Mouse (Mus musculus) hindbrain, embryonic 15.5 days (tissue): ENCODE measurements at regions not wholly inside any gene's neighbourhood (a gene's known extent, or its start where the extent isn't known, plus 50 kb on each side); places are given as distances from the start of the nearest gene placed in this dataset.

Experiments used
- ATAC-seq: fragments of 200-750 bp; cut with Nextera tagmentation; 2 replicates; pipeline ENCODE4 v1.8.0; 2017; ENCODE audit warnings: low read depth, moderate number of reproducible peaks, moderate TSS enrichment; ENCODE audit not compliant: low FRiP score
- H3K27ac ChIP-seq: fragments of 300-500 bp; sonication (generic); replicated peaks from 2 replicates; pipeline ENCODE4 v1.5.1; 2015; ENCODE audit warnings: mild to moderate bottlenecking, inconsistent platforms
- H3K27me3 ChIP-seq: fragments of 300-500 bp; sonication (generic); 2 replicates; pipeline ENCODE4 v1.6.1; 2015; ENCODE audit warnings: control low read depth, inconsistent platforms
- H3K36me3 ChIP-seq: fragments of 300-500 bp; sonication (generic); 2 replicates; pipeline ENCODE4 v1.6.1; 2015; ENCODE audit warnings: control low read depth, inconsistent platforms
- H3K4me1 ChIP-seq: fragments of 300-500 bp; sonication (generic); replicated peaks from 2 replicates; pipeline ENCODE4 v1.6.1; 2015; ENCODE audit warnings: control low read depth, inconsistent platforms
- H3K4me2 ChIP-seq: fragments of 300-500 bp; sonication (generic); 2 replicates; pipeline ENCODE4 v1.6.1; 2015; ENCODE audit warnings: moderate library complexity, mild to moderate bottlenecking, inconsistent platforms
- H3K4me3 ChIP-seq: fragments of 300-500 bp; sonication (generic); 2 replicates; pipeline ENCODE4 v1.5.1; 2015; ENCODE audit warnings: mild to moderate bottlenecking, inconsistent platforms
- H3K9ac ChIP-seq: fragments of 300-500 bp; sonication (generic); 2 replicates; pipeline ENCODE4 v1.6.1; 2015; ENCODE audit warnings: inconsistent platforms
- H3K9me3 ChIP-seq: fragments of 300-500 bp; sonication (generic); 2 replicates; pipeline ENCODE4 v1.6.1; 2016; ENCODE audit warnings: control low read depth, inconsistent platforms
- WGBS: fragments of 180-500 bp; shearing (Covaris S2); methylation state at CpG from one replicate; pipeline ENCODE4 v1.1.7; 2015; 5-methylcytosine and 5-hydroxymethylcytosine counted together

DNA sequence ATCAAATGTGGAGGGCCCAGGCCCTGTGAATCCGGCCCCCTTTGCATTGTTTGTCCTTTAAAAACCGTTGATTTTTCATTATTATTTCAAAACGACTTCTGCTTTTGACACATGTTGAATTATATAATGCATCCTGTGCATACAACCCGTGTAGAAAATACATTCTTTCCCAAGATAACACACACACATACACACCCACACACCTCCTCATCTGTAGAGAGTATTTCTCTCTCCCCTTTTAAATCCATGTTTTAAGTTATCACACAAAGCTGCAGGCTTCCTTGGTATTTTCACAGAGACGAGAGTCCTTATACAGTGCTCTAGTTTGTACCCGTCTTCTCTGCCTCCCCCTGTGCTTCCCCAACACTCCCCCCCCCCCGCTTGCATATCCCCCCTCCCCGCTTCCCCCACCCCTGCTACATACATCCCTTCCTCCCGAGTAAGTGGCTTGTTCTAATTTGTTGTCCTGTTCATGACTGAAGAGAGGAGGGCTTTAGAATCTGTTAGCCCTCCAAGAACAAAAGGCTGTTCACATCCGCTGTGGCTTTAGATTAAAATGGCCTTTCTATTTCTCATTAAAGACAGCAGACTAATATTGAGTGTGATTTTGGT is 95.8 kb upstream of the Errfi1 start:
- no peaks in the 10 kb centered on the region for H3K9me3 ChIP-seq
- H3K27ac ChIP-seq = peak overlapping the region; percentile 86
- 20% methylated on average over 10 of the region's 10 CpGs for WGBS
- H3K27me3 ChIP-seq = no peaks in the 10 kb centered on the region
- H3K4me3 ChIP-seq = no peak overlapping the region
- peaks cover 23% of the 10 kb centered on the region for H3K4me1 ChIP-seq
- no peaks in the 10 kb centered on the region for H3K36me3 ChIP-seq
- peak; percentile 47 for ATAC-seq
- H3K4me2 ChIP-seq = peak overlapping the region; percentile 35
- H3K9ac ChIP-seq = 0 out of 2 replicates have a peak overlapping the region, but pooled peaks have one; percentile 0

DNA sequence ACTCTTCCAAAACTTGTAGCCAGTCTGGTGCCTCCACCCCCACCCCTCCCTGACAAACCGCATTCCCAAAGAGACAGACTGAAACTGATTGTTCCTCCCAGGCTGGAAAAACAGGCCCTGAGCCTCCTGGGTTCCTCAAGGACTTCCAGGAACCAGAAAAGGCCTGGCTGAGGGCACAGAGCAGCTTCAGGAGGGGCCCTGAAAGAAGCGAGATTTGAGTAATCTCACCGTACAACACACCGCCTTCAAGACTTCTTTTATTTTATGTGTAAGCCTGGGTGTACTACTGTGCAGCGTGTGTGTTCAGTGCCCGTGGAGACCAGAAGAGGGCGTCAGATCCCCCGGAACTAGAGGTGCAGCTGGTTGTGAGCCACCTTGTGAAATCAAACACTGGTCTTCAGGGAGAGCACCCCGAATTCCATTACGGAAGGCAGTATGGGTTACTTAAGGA is 96.4 kb upstream of the Errfi1 start:
- Histone ChIP-seq H3K9ac (0 out of 2 replicates have a peak overlapping the region, but pooled peaks have one; percentile 0), H3K4me1 (peaks cover 23% of the 10 kb centered on the region), H3K27me3 (no peaks in the 10 kb centered on the region), H3K27ac (peak overlapping the region; percentile 86), H3K4me2 (no peak overlapping the region), H3K4me3 (no peak overlapping the region), H3K9me3 (no peaks in the 10 kb centered on the region), H3K36me3 (no peaks in the 10 kb centered on the region)
- ATAC-seq = 0 out of 2 replicates have a peak, but pooled peaks have one; percentile 13
- WGBS = 66% methylated on average over 10 of the region's 10 CpGs

DNA sequence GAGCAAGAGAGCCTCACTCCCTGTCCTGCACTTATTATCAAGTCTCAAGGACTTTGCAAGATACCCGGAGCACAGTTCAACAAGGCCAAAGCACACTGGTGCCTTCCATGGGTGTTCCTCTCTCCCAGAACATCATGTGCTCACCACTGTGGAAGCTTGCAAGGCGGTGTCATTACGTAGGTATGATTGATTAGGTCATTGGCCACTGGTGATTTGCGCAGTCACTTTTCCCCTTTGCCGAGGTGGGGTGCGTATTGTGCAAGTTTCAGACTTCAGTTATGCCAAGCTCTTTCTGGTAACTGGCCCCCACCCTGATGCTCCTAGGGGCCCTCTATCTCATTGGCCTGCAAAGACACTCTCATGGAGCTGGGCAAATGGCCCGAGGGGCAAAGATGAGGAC is 98.3 kb upstream of the Errfi1 start:
- H3K27me3 ChIP-seq = no peaks in the 10 kb centered on the region
- peaks cover 23% of the 10 kb centered on the region for H3K4me1 ChIP-seq
- no peak for ATAC-seq
- no peaks in the 10 kb centered on the region for H3K36me3 ChIP-seq
- H3K27ac ChIP-seq = no peak overlapping the region
- H3K4me2 ChIP-seq = no peak overlapping the region
- H3K9ac ChIP-seq = no peak overlapping the region
- no peaks in the 10 kb centered on the region for H3K9me3 ChIP-seq
- H3K4me3 ChIP-seq = no peak overlapping the region
- 94% methylated on average over 7 of the region's 7 CpGs for WGBS

DNA sequence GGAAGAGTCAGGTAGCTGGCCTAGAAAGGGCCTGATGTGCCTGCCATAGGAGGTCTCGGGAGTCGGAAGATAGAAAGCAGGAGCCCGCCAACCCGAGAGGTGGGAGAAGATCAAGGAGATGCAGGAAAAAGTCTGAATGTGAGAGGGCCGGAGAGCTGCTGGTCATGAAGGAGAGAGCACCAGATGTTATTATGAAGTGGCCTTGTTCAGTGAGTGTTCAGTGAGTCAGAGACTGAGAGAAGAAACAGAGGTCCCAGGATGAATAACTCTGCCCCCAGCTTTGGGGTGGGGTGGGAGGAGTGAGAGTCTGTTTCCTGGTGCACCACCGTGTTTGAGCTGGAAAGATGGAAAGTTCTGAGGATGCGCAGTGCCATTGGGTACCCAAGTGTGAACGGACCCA is 100.2 kb upstream of the Slc45a1 start:
- Histone ChIP-seq H3K4me3 (no peak overlapping the region), H3K9me3 (no peaks in the 10 kb centered on the region), H3K27me3 (no peaks in the 10 kb centered on the region), H3K4me2 (no peak overlapping the region), H3K9ac (no peak overlapping the region), H3K36me3 (no peaks in the 10 kb centered on the region), H3K27ac (no peak overlapping the region), H3K4me1 (no peaks in the 10 kb centered on the region; the same call in 1 of the 2 replicates)
- WGBS = 92% methylated on average over 8 of the region's 8 CpGs
- ATAC-seq = no peak

DNA sequence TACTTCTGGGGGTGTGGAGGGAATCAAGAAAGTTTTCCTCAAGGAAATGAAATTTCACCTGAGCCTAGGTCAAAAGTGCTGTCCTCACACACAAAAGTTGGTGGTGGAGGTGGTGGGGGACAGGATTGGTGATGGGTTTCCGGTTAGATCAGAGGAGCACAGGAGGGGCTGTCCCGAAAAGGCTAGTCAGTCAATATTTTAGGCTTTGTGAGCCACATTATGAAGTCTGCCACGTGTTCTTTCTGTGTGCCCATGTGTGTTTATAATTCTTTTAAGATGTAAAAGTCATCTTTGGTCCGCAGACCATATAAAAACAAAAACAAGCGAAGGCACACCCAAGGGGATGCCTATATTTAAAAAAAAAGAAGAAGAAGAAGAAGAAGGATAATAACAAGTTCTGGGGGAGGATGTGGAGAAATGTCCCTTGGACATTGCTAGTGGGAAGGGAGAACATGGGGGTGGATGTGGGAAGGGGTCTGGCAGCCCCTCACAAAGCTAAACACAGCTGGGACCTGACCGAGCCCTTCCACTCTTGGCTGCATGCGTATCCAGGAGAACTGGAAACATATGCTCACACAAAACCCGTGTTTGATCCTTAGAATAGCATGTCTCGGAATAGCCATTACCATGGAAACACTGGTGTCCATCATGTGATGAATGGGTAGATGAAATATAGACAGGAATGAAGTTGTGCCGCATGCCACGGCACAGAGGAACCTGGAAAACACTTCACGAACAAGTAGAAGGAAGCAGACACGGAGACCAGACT is 98.7 kb upstream of the Slc45a1 start:
- no peak overlapping the region for H3K9ac ChIP-seq
- no peaks in the 10 kb centered on the region for H3K36me3 ChIP-seq
- 67% methylated on average over 13 of the region's 13 CpGs for WGBS

DNA sequence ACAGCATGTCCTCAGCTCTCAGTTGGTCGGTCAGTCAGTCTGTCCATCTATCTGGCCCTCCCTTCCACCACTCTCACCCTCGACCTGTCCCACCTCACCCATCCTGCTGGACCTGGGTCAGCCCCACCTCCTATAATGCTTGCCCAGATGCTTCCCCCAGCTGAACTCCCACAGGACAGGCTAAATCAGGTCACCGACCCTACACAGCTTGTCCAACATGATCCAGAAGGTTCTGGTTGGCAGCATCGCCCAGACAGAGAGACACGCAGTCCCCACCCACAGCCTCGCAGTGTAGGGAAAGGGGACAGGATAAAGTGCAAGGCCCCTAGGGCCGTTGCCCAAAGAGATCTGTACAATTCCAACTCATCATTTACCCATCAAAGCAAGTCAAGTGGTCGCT is 97.1 kb upstream of the Slc45a1 start:
- Histone ChIP-seq H3K4me1 (peaks cover 11% of the 10 kb centered on the region), H3K36me3 (no peaks in the 10 kb centered on the region), H3K4me2 (no peak overlapping the region), H3K9ac (no peak overlapping the region), H3K9me3 (no peaks in the 10 kb centered on the region), H3K27me3 (no peaks in the 10 kb centered on the region), H3K4me3 (no peak overlapping the region), H3K27ac (no peak overlapping the region)
- WGBS = 87% methylated on average over 8 of the region's 8 CpGs
- no peak for ATAC-seq

More for the DNA sequence above, 98.7 kb upstream of the Slc45a1 start:
- Histone ChIP-seq H3K27ac (no peak overlapping the region), H3K27me3 (no peaks in the 10 kb centered on the region), H3K4me2 (no peak overlapping the region), H3K4me1 (peaks cover 8% of the 10 kb centered on the region), H3K4me3 (no peak overlapping the region), H3K9me3 (no peaks in the 10 kb centered on the region)
- no peak for ATAC-seq

DNA sequence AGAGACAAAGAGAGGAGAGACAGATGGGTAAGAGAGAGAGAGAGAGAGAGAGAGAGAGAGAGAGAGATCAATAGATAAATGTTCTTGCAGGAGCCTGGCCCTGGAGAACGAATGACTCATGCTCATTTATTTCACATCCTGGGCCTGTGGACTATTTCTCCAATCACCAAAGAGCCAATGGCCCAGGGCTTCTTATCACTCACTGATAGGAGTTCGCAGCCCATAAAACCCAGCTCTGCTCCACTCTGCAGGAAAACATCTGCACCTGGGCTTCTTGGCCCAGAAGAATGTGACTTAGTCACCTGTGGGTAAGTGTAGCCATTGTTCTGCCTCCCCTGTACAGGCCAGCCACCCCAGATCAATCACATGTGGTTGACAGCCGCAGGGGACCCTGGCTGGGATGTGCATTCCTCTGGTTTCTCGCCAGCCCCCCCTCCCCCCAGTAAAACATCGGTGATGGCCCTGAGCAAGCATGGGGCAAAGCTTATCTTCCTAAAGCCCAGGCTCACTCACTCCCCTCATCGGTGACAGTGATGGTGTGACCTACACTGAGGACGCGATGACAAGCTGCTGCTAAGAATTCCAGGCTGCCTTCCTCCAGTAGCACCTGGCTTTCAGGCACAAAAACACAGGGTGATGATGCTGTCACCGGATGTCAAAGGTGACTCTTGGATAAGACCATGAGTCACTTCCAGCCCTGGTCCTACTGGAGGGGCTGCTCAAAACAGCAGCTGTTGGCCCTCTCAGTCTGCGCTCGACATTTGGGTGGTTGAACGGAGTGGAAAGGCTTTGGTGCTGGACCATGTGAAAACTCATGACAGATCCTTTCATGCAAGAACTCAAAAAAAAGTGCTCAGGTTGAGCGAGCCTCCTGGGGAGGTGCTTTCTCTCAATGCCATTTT is 96.4 kb upstream of the Slc45a1 start:
- Histone ChIP-seq H3K36me3 (no peaks in the 10 kb centered on the region), H3K4me3 (no peak overlapping the region), H3K9me3 (no peaks in the 10 kb centered on the region), H3K4me1 (peaks cover 17% of the 10 kb centered on the region), H3K4me2 (no peak overlapping the region), H3K9ac (no peak overlapping the region), H3K27ac (no peak overlapping the region), H3K27me3 (no peaks in the 10 kb centered on the region)
- no peak for ATAC-seq
- WGBS = 70% methylated on average over 13 of the region's 13 CpGs

DNA sequence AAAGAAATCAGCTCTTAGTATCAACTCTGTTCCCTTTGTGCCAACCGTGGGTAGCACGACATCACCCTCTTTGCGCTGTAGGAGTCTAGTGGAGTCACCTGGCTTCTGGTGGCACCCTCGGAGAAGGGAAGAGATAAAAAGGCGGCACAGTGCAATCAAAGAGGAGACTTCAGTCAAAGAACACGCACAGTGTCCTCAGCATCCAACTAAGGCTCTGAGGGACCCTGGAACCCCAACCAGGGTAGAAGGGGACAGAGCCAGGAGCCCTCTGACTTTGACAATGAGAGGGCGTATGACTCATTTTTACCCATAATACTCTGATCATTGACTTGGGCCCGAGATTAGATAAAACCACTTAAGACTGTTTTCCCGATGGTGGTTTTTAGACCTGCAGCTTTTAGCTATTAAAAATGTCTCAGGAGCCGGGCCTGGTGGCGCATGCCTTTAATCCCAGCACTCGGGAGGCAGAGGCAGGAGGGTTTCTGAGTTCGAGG is 94.5 kb upstream of the Slc45a1 start:
- ATAC-seq = no peak
- Histone ChIP-seq H3K4me2 (no peak overlapping the region), H3K4me3 (no peak overlapping the region), H3K4me1 (peaks cover 24% of the 10 kb centered on the region), H3K9ac (no peak overlapping the region), H3K27me3 (no peaks in the 10 kb centered on the region), H3K36me3 (no peaks in the 10 kb centered on the region), H3K9me3 (no peaks in the 10 kb centered on the region), H3K27ac (peak overlapping the region; percentile 68)
- WGBS = 87% methylated on average over 13 of the region's 13 CpGs

DNA sequence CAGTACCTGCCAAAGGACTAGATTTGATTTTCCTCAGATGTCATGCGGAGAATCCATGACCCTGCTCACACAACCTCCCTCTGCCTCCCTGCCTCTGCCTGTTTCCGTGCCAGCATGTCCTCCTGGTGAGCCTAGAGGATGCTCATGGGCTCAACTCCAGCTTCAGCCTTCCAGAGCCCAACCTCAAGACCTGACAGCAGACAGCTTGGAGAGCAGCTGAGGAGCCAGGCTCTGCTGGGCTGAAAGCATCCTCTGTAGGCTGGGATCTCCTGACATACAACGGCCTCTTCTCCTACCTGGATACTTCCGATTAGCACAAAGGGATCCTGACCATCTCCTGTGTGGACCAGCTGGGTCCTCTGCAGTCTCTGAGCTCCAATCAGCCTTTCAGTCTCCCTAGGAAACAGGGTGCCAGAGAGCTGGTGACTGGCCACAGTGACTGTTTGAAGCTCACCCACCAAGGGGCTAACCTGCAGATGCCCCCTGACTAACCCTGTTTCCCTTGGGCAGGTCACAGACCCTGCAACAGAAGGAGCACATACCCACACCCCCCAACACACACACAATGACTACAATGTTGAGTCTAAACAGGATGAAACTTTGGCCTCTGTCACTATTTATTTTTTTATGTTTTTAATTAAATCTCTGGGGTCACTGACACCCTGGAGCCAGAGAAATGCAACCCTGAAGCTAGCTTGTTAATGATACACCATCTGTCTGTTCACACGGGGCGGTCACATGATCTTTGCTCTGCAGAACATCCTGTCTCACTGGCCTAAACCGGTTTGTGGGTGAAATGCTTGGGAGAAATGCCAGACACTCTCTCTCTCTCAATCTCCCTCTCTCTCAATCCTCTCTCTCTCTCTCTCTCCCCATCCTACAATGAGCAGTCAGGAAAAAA is 93.8 kb upstream of the Slc45a1 start:
- Histone ChIP-seq H3K4me2 (no peak overlapping the region), H3K4me3 (no peak overlapping the region), H3K36me3 (no peaks in the 10 kb centered on the region), H3K27ac (peak overlapping the region; percentile 68), H3K27me3 (no peaks in the 10 kb centered on the region), H3K9ac (no peak overlapping the region), H3K4me1 (peaks cover 24% of the 10 kb centered on the region), H3K9me3 (no peaks in the 10 kb centered on the region)
- WGBS = 48% methylated on average over 7 of the region's 7 CpGs
- peak; percentile 54; the same call in 1 of the 2 replicates for ATAC-seq

DNA sequence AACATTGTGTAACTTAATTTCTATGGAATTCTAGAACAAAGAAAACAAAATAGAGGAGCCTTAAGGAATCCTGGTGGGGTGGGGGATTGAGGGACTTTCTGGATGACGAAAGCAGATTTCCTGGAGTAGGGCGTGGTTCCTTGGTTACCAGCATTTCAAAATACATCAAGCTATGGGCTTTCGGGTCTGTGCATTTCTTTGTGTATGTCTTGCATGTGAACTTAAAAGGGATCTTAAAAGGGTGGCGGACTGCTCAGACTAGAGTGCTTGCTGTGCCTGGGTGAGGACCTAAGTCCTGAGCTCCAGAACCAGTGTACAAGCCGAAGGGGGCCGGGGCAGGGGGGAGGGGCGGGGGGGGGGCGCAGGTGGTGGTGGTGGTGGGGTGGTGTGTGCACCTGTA is 91.5 kb upstream of the Slc45a1 start:
- no peaks in the 10 kb centered on the region for H3K27me3 ChIP-seq
- 61% methylated on average over 8 of the region's 8 CpGs for WGBS
- no peaks in the 10 kb centered on the region for H3K36me3 ChIP-seq
- no peak overlapping the region for H3K9ac ChIP-seq
- peak overlapping the region; percentile 7 for H3K4me2 ChIP-seq
- H3K4me3 ChIP-seq = no peak overlapping the region
- no peak overlapping the region for H3K27ac ChIP-seq
- H3K4me1 ChIP-seq = peaks cover 24% of the 10 kb centered on the region
- 0 out of 2 replicates have a peak, but pooled peaks have one; percentile 24 for ATAC-seq
- H3K9me3 ChIP-seq = no peaks in the 10 kb centered on the region

DNA sequence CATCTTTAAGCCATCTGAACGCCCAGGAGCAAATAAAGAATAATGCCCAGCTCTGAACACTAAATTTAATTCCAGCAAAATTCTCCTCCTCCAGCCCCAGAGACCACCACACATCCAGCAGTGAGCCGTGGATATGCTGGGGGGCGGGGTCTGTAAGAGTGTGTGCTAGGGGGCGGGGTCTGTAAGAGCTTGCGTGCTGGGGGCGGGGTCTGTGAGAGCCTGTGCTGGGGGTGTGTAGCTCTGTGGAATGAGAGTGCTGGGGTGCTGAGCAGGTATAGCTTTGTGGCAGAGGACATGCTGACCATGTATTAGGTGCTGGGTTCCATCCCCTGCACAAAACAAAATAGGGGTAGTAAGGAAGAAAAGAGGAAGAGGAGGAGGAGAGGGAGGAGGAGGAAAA is 91.1 kb upstream of the Slc45a1 start:
- ATAC-seq = peak; percentile 69; the same call in 1 of the 2 replicates
- Histone ChIP-seq H3K4me3 (no peak overlapping the region), H3K9me3 (no peaks in the 10 kb centered on the region), H3K4me2 (peak overlapping the region; percentile 7), H3K27me3 (no peaks in the 10 kb centered on the region), H3K4me1 (peaks cover 24% of the 10 kb centered on the region), H3K9ac (no peak overlapping the region), H3K36me3 (no peaks in the 10 kb centered on the region), H3K27ac (no peak overlapping the region)
- WGBS = 23% methylated on average over 6 of the region's 6 CpGs
